Mouse (Mus musculus) erythroblast, embryonic 14.5 days (primary cell): ENCODE results near the gene Gns.

Source experiments
- GATA1 ChIP-seq: IDR thresholded peaks from 2 replicates; pipeline ENCODE4 v1.6.1; 2012; ENCODE audit warnings: low read length, inconsistent platforms, mixed read lengths
- TAL1 ChIP-seq: IDR thresholded peaks from 3 replicates; pipeline ENCODE4 v1.6.1; 2012; ENCODE audit warnings: low read length, inconsistent platforms, mixed read lengths

DNA sequence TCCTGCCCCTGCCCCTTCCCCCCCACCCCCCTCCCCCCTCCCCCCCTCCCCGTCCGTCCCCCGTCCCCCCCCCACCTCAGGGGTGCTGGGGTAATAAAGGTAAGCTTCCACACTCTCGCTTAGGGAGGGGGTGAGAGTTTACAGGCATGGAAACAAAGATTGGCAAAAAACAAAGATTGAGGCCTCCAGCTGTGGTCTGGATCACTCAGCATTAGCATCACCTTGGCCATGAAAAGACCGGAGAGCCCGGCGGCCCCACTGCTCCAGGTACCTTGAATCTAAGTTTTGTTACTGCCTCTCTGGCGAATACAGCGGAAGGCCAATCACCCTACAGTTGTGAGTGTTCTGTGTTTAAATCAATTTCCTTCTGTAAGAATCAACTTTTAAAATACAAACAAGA is 39.1 kb downstream of the Gns start:
- no peak for TF ChIP-seq GATA1
- TF ChIP-seq TAL1 = no peak
